Mouse (Mus musculus) ES-E14 (cell line): ENCODE measurements around the gene Rbbp5. TPM values are rescaled to one million over a fixed set of nuclear protein-coding genes. Genes with fewer than 3 reads are reported as not detected.
A peak's percentile ranks its signal among the peaks of the same experiment; 100 is the strongest.

Experiments
- DNase-seq: peaks from one replicate; pipeline ENCODE4 v3.0.0-alpha.2; 2013; ENCODE audit warnings: low read depth, low spot score
- H3K27ac ChIP-seq: 2 replicates; pipeline ENCODE4 v1.5.1; 2012; ENCODE audit warnings: low read depth, mild to moderate bottlenecking, low read length, moderate library complexity, mixed read lengths; ENCODE audit not compliant: poor library complexity, insufficient read depth, severe bottlenecking
- H3K36me3 ChIP-seq: 2 replicates; pipeline ENCODE4 v1.6.1; 2012; ENCODE audit warnings: mild to moderate bottlenecking, low read length, moderate library complexity, mixed read lengths; ENCODE audit not compliant: control insufficient read depth, poor library complexity, insufficient read depth, severe bottlenecking
- H3K4me1 ChIP-seq, 2 experiments: fragments of 150-350 bp in 1 of 2; sonication (generic) in 1 of 2; 2 replicates each; pipeline ENCODE4 v1.6.1; 2012; ENCODE audit warnings: low read length in 2 of 2, mild to moderate bottlenecking in 1 of 2, mixed read lengths in 1 of 2; ENCODE audit not compliant: control insufficient read depth in 2 of 2, insufficient read depth in 2 of 2, poor library complexity in 1 of 2
- H3K4me3 ChIP-seq, 2 experiments: fragments of 150-350 bp in 1 of 2; sonication (generic) in 1 of 2; 2 replicates each; pipeline ENCODE4 v1.5.1; 2012; ENCODE audit warnings: low read length in 2 of 2, low read depth in 1 of 2, mild to moderate bottlenecking in 1 of 2, mixed read lengths in 1 of 2; ENCODE audit not compliant: insufficient read depth in 1 of 2, poor library complexity in 1 of 2, severe bottlenecking in 1 of 2
- H3K9ac ChIP-seq: 2 replicates; pipeline ENCODE4 v1.6.1; 2012; ENCODE audit warnings: low read depth, mild to moderate bottlenecking, low read length, mixed read lengths; ENCODE audit not compliant: poor library complexity, insufficient read depth, severe bottlenecking
- H3K9me3 ChIP-seq: fragments of 150-350 bp; sonication (generic); 2 replicates; pipeline ENCODE4 v1.6.1; 2012; ENCODE audit warnings: low read depth, mild to moderate bottlenecking, low read length; ENCODE audit not compliant: control insufficient read depth, insufficient read depth
- CHD2 ChIP-seq: IDR thresholded peaks from 2 replicates; pipeline ENCODE4 v1.6.1; 2014; ENCODE audit warnings: mild to moderate bottlenecking, low read depth, low read length, inconsistent platforms
- HCFC1 ChIP-seq: IDR thresholded peaks from 2 replicates; pipeline ENCODE4 v1.6.1; 2012; ENCODE audit warnings: low read length, inconsistent platforms, borderline replicate concordance; ENCODE audit not compliant: insufficient read depth
- MAFK ChIP-seq: IDR thresholded peaks from 2 replicates; pipeline ENCODE4 v1.6.1; 2014; ENCODE audit warnings: mild to moderate bottlenecking, low read depth, low read length, inconsistent platforms; ENCODE audit not compliant: insufficient read depth
- ZC3H11A ChIP-seq: IDR thresholded peaks from 2 replicates; pipeline ENCODE4 v1.6.1; 2012; ENCODE audit warnings: low read depth, mild to moderate bottlenecking, inconsistent platforms, low read length, borderline replicate concordance
- ZNF384 ChIP-seq: IDR thresholded peaks from 2 replicates; pipeline ENCODE4 v1.6.1; 2012; ENCODE audit warnings: low read depth, low read length, inconsistent platforms
- in situ Hi-C, 2 experiments: fragments of 600-800 bp; cut with MboI; formaldehyde crosslinking; loops; one replicate each; pipeline ENCODE4 v1.15.1; 2025; ENCODE audit warnings: low sequenced_read_pairs in 2 of 2, inconsistent platforms in 1 of 2; ENCODE audit not compliant: unreplicated experiment in 2 of 2
- total RNA-seq: library from RNA; depleted of rRNA; stranded (reverse); fragments of 300-350 nt; gene quantifications from 2 replicates; pipeline ENCODE4 v1.2.3, GENCODE M21; 2012

Rbbp5 gene
- total RNA-seq, 1 experiment: 45.0 TPM

DNA sequence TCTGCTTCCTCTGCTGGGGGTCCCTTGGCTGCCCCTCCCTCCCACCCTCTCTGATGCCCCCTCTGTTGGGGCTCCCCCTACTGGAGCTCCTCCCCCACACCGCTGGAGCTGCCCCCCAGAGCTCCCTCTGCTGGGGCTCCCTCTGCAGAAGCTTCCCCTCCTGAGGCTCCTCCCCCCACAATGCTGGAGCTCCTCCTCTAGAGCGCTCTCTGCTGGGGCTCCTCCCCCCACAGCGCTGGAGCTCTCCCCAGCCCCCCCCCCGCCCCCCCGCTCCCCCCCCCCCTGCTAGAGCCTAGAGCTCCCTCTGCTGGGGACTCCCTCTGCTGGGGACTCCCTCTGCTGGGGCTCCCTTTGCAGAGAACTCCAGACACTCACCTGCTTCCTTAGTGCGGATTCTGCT lies 43.6 kb downstream of the Rbbp5 start:
- H3K36me3 ChIP-seq: no peaks in the 10 kb centered on the region; the same call in 1 of the 2 replicates
- H3K4me3 ChIP-seq: peak overlapping the region; percentile 45 to 62
- TF ChIP-seq ZNF384: no peak
- TF ChIP-seq ZC3H11A: no peak
- TF ChIP-seq HCFC1: no peak
- TF ChIP-seq MAFK: no peak
- TF ChIP-seq CHD2: no peak
- no peak overlapping the region for H3K27ac ChIP-seq
- no peaks in the 10 kb centered on the region for H3K9me3 ChIP-seq
- in situ Hi-C loops: no loop called here
- DNase-seq: peak; percentile 56
- peaks cover 0 to 7% of the 10 kb centered on the region in 2 experiments; a peak in 1 of 4 replicates for H3K4me1 ChIP-seq
- peak overlapping the region; percentile 61 for H3K9ac ChIP-seq

DNA sequence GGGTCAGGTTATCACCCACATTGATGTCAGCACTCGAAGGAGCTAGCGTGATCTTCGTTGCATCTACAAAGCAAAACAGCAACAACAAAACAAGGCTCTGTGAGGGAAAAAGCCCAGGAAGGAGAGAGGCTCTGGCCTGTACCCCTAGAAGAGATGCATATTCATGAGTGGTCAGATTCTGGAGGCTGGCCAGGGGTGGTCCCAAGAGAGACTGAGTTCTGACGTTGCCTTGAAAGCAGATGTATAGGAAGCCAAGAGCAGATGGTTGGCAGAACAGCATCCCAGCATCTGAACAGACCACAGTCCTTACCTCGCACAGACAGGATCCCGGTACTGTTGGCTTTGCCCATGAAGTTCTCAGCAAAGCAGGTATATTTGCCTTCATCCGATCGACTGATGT lies 45.9 kb downstream of the Rbbp5 start:
- Histone ChIP-seq H3K4me1 (peaks cover 0 to 7% of the 10 kb centered on the region in 2 experiments; a peak in 1 of 4 replicates), H3K27ac (no peak overlapping the region), H3K9ac (no peak overlapping the region), H3K9me3 (no peaks in the 10 kb centered on the region), H3K4me3 (no peak overlapping the region), H3K36me3 (no peaks in the 10 kb centered on the region; the same call in 1 of the 2 replicates)
- in situ Hi-C loops: no loop called here
- no peak for DNase-seq
- TF ChIP-seq ZNF384 (no peak), CHD2 (no peak), ZC3H11A (no peak), MAFK (no peak), HCFC1 (no peak)

DNA sequence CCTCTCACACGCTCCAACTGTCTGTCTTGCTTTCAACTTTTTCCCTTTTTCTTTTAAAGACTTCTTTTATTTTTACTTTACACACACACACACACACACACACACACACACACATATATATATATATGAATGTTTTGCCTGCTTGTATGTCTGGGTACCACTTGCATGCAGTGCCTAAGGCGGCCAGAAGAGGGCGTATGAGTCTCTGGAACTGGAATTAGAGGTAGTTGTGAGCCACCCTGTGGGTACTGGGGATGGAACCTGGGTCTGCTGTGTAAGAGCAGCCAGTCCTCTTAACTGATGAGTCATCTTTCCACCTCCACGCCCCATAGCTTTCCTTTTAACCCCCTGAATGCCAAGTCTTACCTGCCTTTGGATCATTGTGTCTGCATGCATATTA lies 46.8 kb downstream of the Rbbp5 start:
- Histone ChIP-seq H3K9me3 (no peaks in the 10 kb centered on the region), H3K36me3 (no peaks in the 10 kb centered on the region; the same call in 1 of the 2 replicates), H3K4me1 (peaks cover 0 to 7% of the 10 kb centered on the region in 2 experiments; a peak in 1 of 4 replicates), H3K9ac (no peak overlapping the region), H3K4me3 (no peak overlapping the region), H3K27ac (no peak overlapping the region)
- peak; percentile 71 for DNase-seq
- TF ChIP-seq ZC3H11A (no peak), MAFK (peak; percentile 78)
- in situ Hi-C loops: no loop called here

DNA sequence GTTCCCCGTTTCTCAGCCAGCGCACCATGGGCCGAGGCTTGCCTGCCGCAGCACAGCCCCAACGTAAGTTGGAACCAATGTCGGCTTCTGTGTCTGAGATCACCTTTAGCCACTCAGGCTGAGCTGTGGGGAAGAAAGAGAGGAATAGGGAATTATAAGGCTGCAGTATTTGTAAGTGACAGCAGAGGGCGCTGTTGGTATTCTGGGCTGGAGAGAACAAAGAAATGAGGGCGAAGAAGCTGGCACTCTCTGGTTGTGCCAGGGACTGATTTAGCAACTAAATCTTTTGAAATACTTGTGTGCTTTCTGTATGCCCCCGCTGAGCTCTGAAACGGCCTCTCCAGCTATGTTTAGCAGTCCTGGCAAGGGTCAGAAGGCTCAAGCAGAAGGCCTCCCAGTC lies 48.7 kb downstream of the Rbbp5 start:
- no peaks in the 10 kb centered on the region; the same call in 1 of the 2 replicates for H3K36me3 ChIP-seq
- in situ Hi-C loops: loop anchor here (5.0 kb wide), 1 partner anchor 66 kb away; no protein-coding TSS in a partner anchor
- H3K4me3 ChIP-seq: no peak overlapping the region
- H3K9me3 ChIP-seq: no peaks in the 10 kb centered on the region
- peak; percentile 72 for DNase-seq
- no peak overlapping the region for H3K9ac ChIP-seq
- TF ChIP-seq MAFK (no peak), ZC3H11A (peak; percentile 86)
- H3K4me1 ChIP-seq: peaks cover 1 to 11% of the 10 kb centered on the region in 2 experiments; a peak in 2 of 4 replicates
- no peak overlapping the region for H3K27ac ChIP-seq

DNA sequence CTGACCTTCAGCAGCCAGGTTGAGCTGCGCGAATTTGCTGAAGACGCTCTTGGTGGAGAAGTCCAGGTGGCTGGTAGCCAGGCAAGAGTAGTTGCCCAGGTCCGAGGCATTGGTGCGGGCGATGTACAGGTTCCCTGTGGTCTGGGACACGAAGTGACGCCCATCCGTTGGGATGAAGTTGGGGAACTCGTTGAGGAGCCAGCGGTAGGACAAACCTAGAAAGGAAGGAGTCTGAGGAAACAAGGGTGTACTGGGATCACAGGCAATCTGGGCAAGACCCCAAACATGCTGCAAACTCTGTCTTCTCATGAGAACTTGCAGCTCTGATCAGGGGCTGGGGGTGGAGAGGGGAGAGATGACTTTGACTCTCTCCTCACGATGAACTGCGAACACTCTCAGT lies 50.9 kb downstream of the Rbbp5 start:
- Histone ChIP-seq H3K9ac (no peak overlapping the region), H3K36me3 (no peaks in the 10 kb centered on the region; the same call in 1 of the 2 replicates), H3K4me1 (peaks cover 1 to 12% of the 10 kb centered on the region in 2 experiments; a peak in 2 of 4 replicates), H3K27ac (no peak overlapping the region), H3K9me3 (no peaks in the 10 kb centered on the region), H3K4me3 (no peak overlapping the region)
- in situ Hi-C loops: loop anchor here (5.0 kb wide), 1 partner anchor 64 kb away; no protein-coding TSS in a partner anchor
- TF ChIP-seq ZC3H11A (no peak), ZNF384 (no peak)
- no peak for DNase-seq
